Mouse (Mus musculus): Measurements from ENCODE around the gene Mospd2. TPM values are rescaled to one million over a fixed set of nuclear protein-coding genes. Genes with fewer than 3 reads are reported as not detected.

Gene Mospd2
- total and polyA plus RNA-seq, 2 experiments from 2014 or later: 7.3 to 13.3 TPM

- DNase-seq (ENCODE audit: low spot score): no peak
- H3K4me1 ChIP-seq (ENCODE audit: control insufficient read depth, insufficient read depth): no peaks in the 10 kb centered on the region
- TF ChIP-seq EP300 (IDR thresholded peaks at IDR 0.05; ENCODE audit: low read depth) (no peak), CTCF (IDR thresholded peaks at IDR 0.05; ENCODE audit: low read depth) (no peak)
- H3K9me3 ChIP-seq (replicated peaks; ENCODE audit: control insufficient read depth, low read length): no peaks in the 10 kb centered on the region
- ATAC-seq (ENCODE audit: insufficient read depth, low read depth): no peak
- no peak overlapping the region for H3K4me2 ChIP-seq (ENCODE audit: low read depth, low read length)
- WGBS: 59% methylated on average over 4 of the region's 4 CpGs
- no peak overlapping the region for H3K9ac ChIP-seq (replicated peaks; ENCODE audit: low read depth, low read length)
- no peak overlapping the region for H3K27ac ChIP-seq (ENCODE audit: low read depth)
- H3K27me3 ChIP-seq (ENCODE audit: control insufficient read depth, insufficient read depth, low read length): no peaks in the 10 kb centered on the region
- H3K36me3 ChIP-seq (replicated peaks; ENCODE audit: control insufficient read depth, insufficient read depth, low read length): no peaks in the 10 kb centered on the region
- H3K4me3 ChIP-seq (ENCODE audit: low read depth, low read length): no peak overlapping the region
These were observed 68.0 kb downstream of the Mospd2 start for GRCm38 (mm10) chrX:164912186-164912585.

- ATAC-seq (ENCODE audit: insufficient read depth, low read depth): no peak
- H3K4me2 ChIP-seq (ENCODE audit: low read depth, low read length): no peak overlapping the region
- no peak for TF ChIP-seq EP300 (IDR thresholded peaks at IDR 0.05; ENCODE audit: low read depth)
- TF ChIP-seq CTCF (IDR thresholded peaks at IDR 0.05; ENCODE audit: low read depth): no peak
- H3K4me1 ChIP-seq (ENCODE audit: control insufficient read depth, insufficient read depth): no peaks in the 10 kb centered on the region
- H3K27me3 ChIP-seq (ENCODE audit: control insufficient read depth, insufficient read depth, low read length): no peaks in the 10 kb centered on the region
- 65% methylated on average over 2 of the region's 2 CpGs for WGBS
- no peaks in the 10 kb centered on the region for H3K9me3 ChIP-seq (replicated peaks; ENCODE audit: control insufficient read depth, low read length)
- DNase-seq (ENCODE audit: low spot score): no peak
- no peaks in the 10 kb centered on the region for H3K36me3 ChIP-seq (replicated peaks; ENCODE audit: control insufficient read depth, insufficient read depth, low read length)
- H3K27ac ChIP-seq (ENCODE audit: low read depth): no peak overlapping the region
- no peak overlapping the region for H3K9ac ChIP-seq (replicated peaks; ENCODE audit: low read depth, low read length)
- H3K4me3 ChIP-seq (ENCODE audit: low read depth, low read length): no peak overlapping the region
These were observed 78.3 kb downstream of the Mospd2 start for GRCm38 (mm10) chrX:164901847-164902246.

GRCm38 (mm10) chrX:164899805-164900204, 80.4 kb downstream of the Mospd2 start:
- ATAC-seq (ENCODE audit: insufficient read depth, low read depth) (no peak), DNase-seq (ENCODE audit: low spot score) (no peak)
- H3K4me2 ChIP-seq (ENCODE audit: low read depth, low read length): no peak overlapping the region
- H3K36me3 ChIP-seq (replicated peaks; ENCODE audit: control insufficient read depth, insufficient read depth, low read length): no peaks in the 10 kb centered on the region
- TF ChIP-seq EP300 (IDR thresholded peaks at IDR 0.05; ENCODE audit: low read depth) (no peak), CTCF (IDR thresholded peaks at IDR 0.05; ENCODE audit: low read depth) (no peak)
- no peak overlapping the region for H3K27ac ChIP-seq (ENCODE audit: low read depth)
- H3K4me3 ChIP-seq (ENCODE audit: low read depth, low read length): no peak overlapping the region
- no peaks in the 10 kb centered on the region for H3K4me1 ChIP-seq (ENCODE audit: control insufficient read depth, insufficient read depth)
- no peak overlapping the region for H3K9ac ChIP-seq (replicated peaks; ENCODE audit: low read depth, low read length)
- 25% methylated on average over 2 of the region's 2 CpGs for WGBS
- no peaks in the 10 kb centered on the region for H3K9me3 ChIP-seq (replicated peaks; ENCODE audit: control insufficient read depth, low read length)
- H3K27me3 ChIP-seq (ENCODE audit: control insufficient read depth, insufficient read depth, low read length): no peaks in the 10 kb centered on the region

DNA sequence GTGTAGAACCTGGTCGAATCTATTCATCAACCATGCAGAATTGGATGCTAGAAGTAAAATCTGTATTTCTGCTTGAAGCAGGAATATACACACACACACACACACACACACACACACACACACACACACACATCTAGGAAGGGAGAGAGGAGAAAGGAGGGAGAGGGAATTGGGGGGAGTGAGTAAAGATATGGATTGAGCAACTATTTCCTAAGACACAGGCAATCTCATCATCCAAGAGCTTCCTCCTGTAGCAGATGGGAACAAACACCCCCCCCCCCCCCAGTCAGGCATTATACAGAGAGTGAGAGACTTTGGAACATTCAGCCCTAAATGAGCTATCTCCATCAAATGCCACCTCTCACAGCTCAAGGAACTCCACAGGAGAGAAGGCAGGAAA, 93.9 kb downstream of the Mospd2 start:
- Histone ChIP-seq H3K27me3 (ENCODE audit: control insufficient read depth, insufficient read depth, low read length) (no peaks in the 10 kb centered on the region), H3K9ac (replicated peaks; ENCODE audit: low read depth, low read length) (no peak overlapping the region), H3K4me3 (ENCODE audit: low read depth, low read length) (no peak overlapping the region), H3K36me3 (replicated peaks; ENCODE audit: control insufficient read depth, insufficient read depth, low read length) (no peaks in the 10 kb centered on the region), H3K4me1 (ENCODE audit: control insufficient read depth, insufficient read depth) (no peaks in the 10 kb centered on the region), H3K27ac (ENCODE audit: low read depth) (no peak overlapping the region), H3K4me2 (ENCODE audit: low read depth, low read length) (no peak overlapping the region), H3K9me3 (replicated peaks; ENCODE audit: control insufficient read depth, low read length) (no peaks in the 10 kb centered on the region; the same call in 1 of the 2 replicates)
- TF ChIP-seq EP300 (IDR thresholded peaks at IDR 0.05; ENCODE audit: low read depth) (no peak), CTCF (IDR thresholded peaks at IDR 0.05; ENCODE audit: low read depth) (no peak)
- WGBS: 50% methylated on average over 1 of the region's 1 CpGs
- ATAC-seq (ENCODE audit: insufficient read depth, low read depth) (no peak), DNase-seq (ENCODE audit: low spot score) (no peak)

Other genes with a start within 250 kb of the Mospd2 start
- 1.1 and 3.3 TPM in 2 replicates for gene Fancb, start 217 bp upstream of the Mospd2 start, total RNA-seq (2014; rRNA removed; ENCODE audit: low replicate concordance)
- gene Fancb, start 217 bp upstream of the Mospd2 start, polyA plus RNA-seq (2015; fragmentation: Nextera tagmentation; extraction: Ambion mirVana): 1.5 and 1.6 TPM in 2 replicates
- not detected in 2 replicates for gene Gm17604, start 24.5 kb upstream of the Mospd2 start, total RNA-seq (2014; rRNA removed; ENCODE audit: low replicate concordance)
- not detected in 2 replicates for gene Gm17604, start 24.5 kb upstream of the Mospd2 start, polyA plus RNA-seq (2015; fragmentation: Nextera tagmentation; extraction: Ambion mirVana)